Mouse (Mus musculus): ENCODE results near the gene Efhc1.

- TF ChIP-seq CTCF (conservative IDR thresholded peaks at IDR 0.05; ENCODE audit: low read length) (no peak), POU5F1 (IDR thresholded peaks at IDR 0.05; ENCODE audit: borderline replicate concordance, low read length) (no peak)
Measured at GRCm38 (mm10) chr1:21040173-21040572, 88.7 kb downstream of the Efhc1 start.
